10 mouse cellular contexts compared by ENCODE assay signal in the genomic region with DNA sequence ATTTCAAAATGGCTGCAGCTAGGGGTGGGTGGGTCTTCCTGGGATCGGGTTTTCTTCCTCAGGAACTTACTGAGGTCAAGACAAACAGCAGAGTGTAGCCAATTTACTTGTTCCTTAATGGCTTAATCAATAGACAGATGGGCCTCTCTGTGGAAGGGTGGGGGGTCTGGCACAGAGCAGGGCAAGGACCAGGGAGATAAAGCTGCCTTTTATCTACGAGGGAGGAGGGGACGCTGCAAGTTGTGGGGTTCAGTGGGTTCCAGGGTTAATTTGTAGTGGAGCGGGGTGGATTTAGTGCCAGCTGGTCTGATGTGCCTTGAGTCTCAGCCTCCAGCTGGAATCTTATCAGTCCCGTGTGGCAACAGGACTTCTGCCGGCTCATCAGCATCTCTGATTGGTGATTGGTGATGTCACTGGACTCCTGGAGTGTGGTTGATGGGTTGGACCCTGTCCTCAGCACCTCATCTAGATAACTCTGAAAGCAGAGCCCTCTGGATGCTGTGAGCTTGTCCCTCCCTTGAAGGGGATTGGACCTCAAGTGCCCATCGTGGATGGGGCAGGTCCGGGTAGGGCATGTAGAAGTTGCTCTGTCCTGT.
DNase-seq lines count a peak whose midpoint lies in the region; ATAC-seq and TF ChIP-seq lines count a peak whose summit lies in the region.
"Had no signal": no experiment of that assay in that cellular context is flagged by ENCODE, and none has a peak within 500 bp of the region (broad histone marks: within the 10 kb centered on the region; RNA-seq: fewer than 3 reads in every experiment).

No protein-coding gene starts in this region.

- WGBS in kidney, embryonic 14.5 days: 59% methylated on average over 8 of the region's 8 CpGs
- 35% methylated on average over 8 of the region's 8 CpGs for WGBS in hindbrain, postnatal 0 days
- WGBS in midbrain, embryonic 13.5 days: 41% methylated on average over 8 of the region's 8 CpGs

- peak; percentile 18; the same call in 1 of the 2 replicates for ATAC-seq in kidney, embryonic 14.5 days (ENCODE audit: low FRiP score, low TSS enrichment)
- ATAC-seq in hindbrain, postnatal 0 days: peak; percentile 28
- ATAC-seq in midbrain, embryonic 13.5 days: peak; percentile 54

- no peak for TF ChIP-seq CTCF in hindbrain, postnatal 0 days (IDR thresholded peaks at IDR 0.05; ENCODE audit: low read depth)

- no peak for DNase-seq in kidney, postnatal 4 days
- peak; percentile 35 for DNase-seq in c-Kit-positive CD71-positive TER-119-negative erythroid progenitor cells, embryonic 14.5 days (ENCODE audit: low read depth)
- DNase-seq in hindbrain, postnatal 0 days (ENCODE audit: low spot score): no peak
- DNase-seq in adrenal gland, postnatal 10 days: no peak
- DNase-seq in layer of hippocampus, adult 9-10 months (ENCODE audit: low spot score): no peak
- DNase-seq in right cerebral cortex, postnatal 4 days: no peak
- DNase-seq: gastrocnemius, postnatal 25 days had no signal

- no peaks in the 10 kb centered on the region for H3K27me3 ChIP-seq in kidney, embryonic 14.5 days (ENCODE audit: control insufficient read depth, insufficient read depth, low read length)
- no peaks in the 10 kb centered on the region for H3K27me3 ChIP-seq in hindbrain, postnatal 0 days (ENCODE audit: insufficient read depth, low read length)
- no peaks in the 10 kb centered on the region for H3K27me3 ChIP-seq in midbrain, embryonic 13.5 days

- no peak overlapping the region for H3K4me2 ChIP-seq in kidney, embryonic 14.5 days (replicated peaks; ENCODE audit: low read depth, low read length)
- peak overlapping the region; percentile 26; the same call in 1 of the 2 replicates for H3K4me2 ChIP-seq in hindbrain, postnatal 0 days (ENCODE audit: low read depth, low read length)
- peak overlapping the region; percentile 49 for H3K4me2 ChIP-seq in midbrain, embryonic 13.5 days (replicated peaks)

- H3K4me3 ChIP-seq in kidney, embryonic 14.5 days (ENCODE audit: low read length): no peak overlapping the region
- H3K4me3 ChIP-seq in hindbrain, postnatal 0 days (ENCODE audit: low read length): no peak overlapping the region
- 0 out of 2 replicates have a peak overlapping the region, but pooled peaks have one; percentile 5 for H3K4me3 ChIP-seq in midbrain, embryonic 13.5 days (replicated peaks)
- H3K4me3 ChIP-seq: myocyte had no signal

- H3K4me1 ChIP-seq in kidney, embryonic 14.5 days (ENCODE audit: control insufficient read depth, insufficient read depth, low read length): peaks cover 16% of the 10 kb centered on the region
- peaks cover 32% of the 10 kb centered on the region for H3K4me1 ChIP-seq in hindbrain, postnatal 0 days (ENCODE audit: insufficient read depth, low read length)
- peaks cover 72% of the 10 kb centered on the region for H3K4me1 ChIP-seq in midbrain, embryonic 13.5 days (replicated peaks)

- no peak overlapping the region for H3K27ac ChIP-seq in kidney, embryonic 14.5 days (ENCODE audit: low read depth, low read length)
- peak overlapping the region; percentile 71 for H3K27ac ChIP-seq in hindbrain, postnatal 0 days
- H3K27ac ChIP-seq in midbrain, embryonic 13.5 days: peak overlapping the region; percentile 90

- no peak overlapping the region; the same call in 1 of the 2 replicates for H3K9ac ChIP-seq in kidney, embryonic 14.5 days (ENCODE audit: low read depth, low read length)
- peak overlapping the region; percentile 23; the same call in 1 of the 2 replicates for H3K9ac ChIP-seq in hindbrain, postnatal 0 days (replicated peaks; ENCODE audit: low read length)
- peak overlapping the region; percentile 32; the same call in 1 of the 2 replicates for H3K9ac ChIP-seq in midbrain, embryonic 13.5 days (replicated peaks)

- H3K36me3 ChIP-seq in kidney, embryonic 14.5 days (ENCODE audit: control insufficient read depth, insufficient read depth, low read length): no peaks in the 10 kb centered on the region
- no peaks in the 10 kb centered on the region for H3K36me3 ChIP-seq in hindbrain, postnatal 0 days (ENCODE audit: insufficient read depth, low read length)
- H3K36me3 ChIP-seq in midbrain, embryonic 13.5 days: no peaks in the 10 kb centered on the region

- no peaks in the 10 kb centered on the region for H3K9me3 ChIP-seq in kidney, embryonic 14.5 days (ENCODE audit: control insufficient read depth, low read length)
- H3K9me3 ChIP-seq in hindbrain, postnatal 0 days (ENCODE audit: low read length): no peaks in the 10 kb centered on the region
- no peaks in the 10 kb centered on the region for H3K9me3 ChIP-seq in midbrain, embryonic 13.5 days
